Mouse (Mus musculus) erythroblast, embryonic 14.5 days (primary cell): ENCODE data around the gene Tmem63b.

ENCODE experiments used
- GATA1 ChIP-seq: IDR thresholded peaks from 2 replicates; pipeline ENCODE4 v1.6.1; 2012; ENCODE audit warnings: low read length, inconsistent platforms, mixed read lengths
- TAL1 ChIP-seq: IDR thresholded peaks from 3 replicates; pipeline ENCODE4 v1.6.1; 2012; ENCODE audit warnings: low read length, inconsistent platforms, mixed read lengths

GRCm38 (mm10) chr17:45718323-45718722 is 31.6 kb upstream of the Tmem63b start:
- TF ChIP-seq GATA1 = no peak
- no peak for TF ChIP-seq TAL1
